Comparison of ENCODE assay signal across 27 mouse cellular contexts in genomic region chr5:139457241-139457640, GRCm38 (mm10). TPM values are rescaled to one million over a fixed set of nuclear protein-coding genes. Genes with fewer than 3 reads are reported as not detected.
A peak's percentile ranks its signal among the peaks of the same experiment; 100 is the strongest.
DNase-seq lines count a peak whose midpoint lies in the region; ATAC-seq and TF ChIP-seq lines count a peak whose summit lies in the region.
"Had no signal": no experiment of that assay in that cellular context is flagged by ENCODE, and none has a peak within 500 bp of the region (broad histone marks: within the 10 kb centered on the region; RNA-seq: fewer than 3 reads in every experiment).

No protein-coding gene starts in this region.

- 0 out of 2 replicates have a peak overlapping the region, but pooled peaks have one; percentile 25 for H3K9ac ChIP-seq in intestine, embryonic 16.5 days (ENCODE audit: low read depth, low read length)
- H3K9ac ChIP-seq in intestine, embryonic 15.5 days, result no peak overlapping the region
- H3K9ac ChIP-seq in lung, embryonic 14.5 days, result no peak overlapping the region
- H3K9ac ChIP-seq in stomach, embryonic 16.5 days (ENCODE audit: low read length), result no peak overlapping the region
- H3K9ac ChIP-seq: heart, embryonic 13.5 days; hindbrain, embryonic 14.5 days; limb, embryonic 12.5 days; midbrain, embryonic 13.5 days; neural tube, embryonic 13.5 days had no signal

- H3K9me3 ChIP-seq in intestine, embryonic 16.5 days (ENCODE audit: control insufficient read depth, low read length), result no peaks in the 10 kb centered on the region
- no peaks in the 10 kb centered on the region for H3K9me3 ChIP-seq in intestine, embryonic 15.5 days
- no peaks in the 10 kb centered on the region for H3K9me3 ChIP-seq in lung, embryonic 14.5 days (ENCODE audit: low read depth, low read length)
- H3K9me3 ChIP-seq in stomach, embryonic 16.5 days (replicated peaks; ENCODE audit: control insufficient read depth, low read length), result no peaks in the 10 kb centered on the region
- H3K9me3 ChIP-seq: heart, embryonic 13.5 days; limb, embryonic 12.5 days; midbrain, embryonic 13.5 days; neural tube, embryonic 13.5 days had no signal

- no peaks in the 10 kb centered on the region for H3K27me3 ChIP-seq in intestine, embryonic 16.5 days (replicated peaks; ENCODE audit: control insufficient read depth, insufficient read depth, low read length)
- H3K27me3 ChIP-seq in intestine, embryonic 15.5 days (replicated peaks), result no peaks in the 10 kb centered on the region
- no peaks in the 10 kb centered on the region for H3K27me3 ChIP-seq in lung, embryonic 14.5 days (ENCODE audit: insufficient read depth, low read length)
- no peaks in the 10 kb centered on the region for H3K27me3 ChIP-seq in stomach, embryonic 16.5 days (ENCODE audit: control insufficient read depth, insufficient read depth, low read length)
- H3K27me3 ChIP-seq in kidney, adult 2 months (replicated peaks; ENCODE audit: control insufficient read depth, insufficient read depth, low read length), result no peaks in the 10 kb centered on the region
- H3K27me3 ChIP-seq: CH12.LX; midbrain, embryonic 13.5 days; neural tube, embryonic 13.5 days had no signal

- peaks cover 2% of the 10 kb centered on the region; the same call in 1 of the 2 replicates for H3K4me1 ChIP-seq in intestine, embryonic 16.5 days (ENCODE audit: control insufficient read depth, insufficient read depth, low read length)
- H3K4me1 ChIP-seq in intestine, embryonic 15.5 days (replicated peaks), result peaks cover 8% of the 10 kb centered on the region
- H3K4me1 ChIP-seq in lung, embryonic 14.5 days (ENCODE audit: insufficient read depth), result no peaks in the 10 kb centered on the region
- H3K4me1 ChIP-seq in stomach, embryonic 16.5 days (ENCODE audit: control insufficient read depth, insufficient read depth, low read length), result peaks cover 8% of the 10 kb centered on the region; the same call in 1 of the 2 replicates
- H3K4me1 ChIP-seq in kidney, adult 2 months (ENCODE audit: control insufficient read depth, insufficient read depth, low read length), result 0 out of 2 replicates have a peak, but pooled peaks cover 3% of the 10 kb centered on the region

- no peaks in the 10 kb centered on the region; the same call in 1 of the 2 replicates for H3K36me3 ChIP-seq in intestine, embryonic 16.5 days (ENCODE audit: control insufficient read depth, insufficient read depth, low read length)
- 0 out of 2 replicates have a peak, but pooled peaks cover 4% of the 10 kb centered on the region for H3K36me3 ChIP-seq in intestine, embryonic 15.5 days
- peaks cover 11% of the 10 kb centered on the region for H3K36me3 ChIP-seq in lung, embryonic 14.5 days (ENCODE audit: insufficient read depth)
- H3K36me3 ChIP-seq in stomach, embryonic 16.5 days (ENCODE audit: control insufficient read depth, insufficient read depth, low read length), result no peaks in the 10 kb centered on the region; the same call in 1 of the 2 replicates
- H3K36me3 ChIP-seq in kidney, adult 2 months (ENCODE audit: control insufficient read depth, insufficient read depth, low read length), result no peaks in the 10 kb centered on the region

- H3K27ac ChIP-seq in intestine, embryonic 16.5 days (ENCODE audit: low read length), result peak overlapping the region; percentile 4
- H3K27ac ChIP-seq in intestine, embryonic 15.5 days, result no peak overlapping the region
- H3K27ac ChIP-seq in lung, embryonic 14.5 days (ENCODE audit: low read depth), result peak overlapping the region; percentile 58; the same call in 1 of the 2 replicates
- H3K27ac ChIP-seq in stomach, embryonic 16.5 days (ENCODE audit: low read length), result peak overlapping the region; percentile 70
- no peak overlapping the region for H3K27ac ChIP-seq in kidney, adult 2 months (ENCODE audit: insufficient read depth, low read depth, low read length)
- H3K27ac ChIP-seq: heart, embryonic 13.5 days; hindbrain, embryonic 14.5 days; left cerebral cortex, adult 2 months; limb, embryonic 12.5 days; midbrain, embryonic 13.5 days; neural tube, embryonic 13.5 days had no signal

- ATAC-seq in intestine, embryonic 16.5 days, result no peak
- no peak for ATAC-seq in intestine, embryonic 15.5 days
- ATAC-seq in lung, embryonic 14.5 days (ENCODE audit: insufficient read depth), result no peak
- no peak for ATAC-seq in stomach, embryonic 16.5 days (ENCODE audit: insufficient read depth, low FRiP score)
- ATAC-seq: activated CD4-positive, CD25-positive, alpha-beta regulatory T cell, adult 4 months; forebrain, embryonic 16.5 days; midbrain, embryonic 13.5 days had no signal

- peak; percentile 46 for DNase-seq in lung, embryonic 14.5 days
- DNase-seq in lung, postnatal 25 days (ENCODE audit: low spot score), result peak; percentile 72
- no peak for DNase-seq in kidney, postnatal 25 days
- DNase-seq in thymus, postnatal 4 days, result no peak
- no peak for DNase-seq in kidney, adult 2 months
- DNase-seq: adrenal gland, adult 2 months; cerebellum, adult 18-20 months; cerebellum, postnatal 14 days; heart, postnatal 10 days; kidney, adult 18-20 months; layer of hippocampus, adult 9-11 months; right cerebral cortex, postnatal 4 days; thymus, postnatal 25 days had no signal

- H3K4me2 ChIP-seq in intestine, embryonic 16.5 days (ENCODE audit: low read depth, low read length), result no peak overlapping the region
- H3K4me2 ChIP-seq in intestine, embryonic 15.5 days (replicated peaks), result no peak overlapping the region
- peak overlapping the region; percentile 15; the same call in 1 of the 2 replicates for H3K4me2 ChIP-seq in lung, embryonic 14.5 days
- H3K4me2 ChIP-seq in stomach, embryonic 16.5 days (ENCODE audit: low read depth, low read length), result no peak overlapping the region
- H3K4me2 ChIP-seq: heart, embryonic 13.5 days; hindbrain, embryonic 14.5 days; limb, embryonic 12.5 days; liver, embryonic 11.5 days; midbrain, embryonic 13.5 days; neural tube, embryonic 13.5 days had no signal

- TF ChIP-seq CTCF in lung, embryonic 14.5 days (IDR thresholded peaks at IDR 0.05; ENCODE audit: low read depth), result no peak
- no peak for TF ChIP-seq CTCF in kidney, adult 2 months (conservative IDR thresholded peaks at IDR 0.05; ENCODE audit: insufficient read depth, insufficient read length, low read depth, low read length)

- 60% methylated on average over 8 of the region's 8 CpGs for WGBS in intestine, embryonic 16.5 days
- 60% methylated on average over 8 of the region's 8 CpGs for WGBS in intestine, embryonic 15.5 days
- WGBS in lung, embryonic 14.5 days, result 62% methylated on average over 8 of the region's 8 CpGs
- 63% methylated on average over 8 of the region's 8 CpGs for WGBS in stomach, embryonic 16.5 days
- WGBS in kidney, adult 2 months, result 83% methylated on average over 8 of the region's 8 CpGs

- H3K4me3 ChIP-seq in intestine, embryonic 16.5 days (ENCODE audit: low read length), result no peak overlapping the region
- H3K4me3 ChIP-seq in intestine, embryonic 15.5 days (replicated peaks), result no peak overlapping the region
- no peak overlapping the region for H3K4me3 ChIP-seq in lung, embryonic 14.5 days (ENCODE audit: low read depth, low read length)
- no peak overlapping the region for H3K4me3 ChIP-seq in stomach, embryonic 16.5 days (replicated peaks; ENCODE audit: low read length)
- H3K4me3 ChIP-seq in kidney, adult 2 months (ENCODE audit: insufficient read depth, low read depth, low read length), result no peak overlapping the region
- H3K4me3 ChIP-seq: erythroblast, embryonic 14.5 days; heart, embryonic 13.5 days; left cerebral cortex, adult 2 months; limb, embryonic 12.5 days; midbrain, embryonic 13.5 days; neural tube, embryonic 13.5 days had no signal

- no peak for TF ChIP-seq POLR2A in kidney, adult 2 months (IDR thresholded peaks at IDR 0.05; ENCODE audit: low read depth, low read length)

RNA-seq across cellular contexts. Expression of gene 3110082I17Rik, which starts 3.1 kb away (rescaled TPM):
- 25.8 and 35.5 TPM in 2 replicates for polyA plus RNA-seq in intestine, embryonic 16.5 days (2015; fragmentation: Nextera tagmentation; extraction: Ambion mirVana)
- 31.8 and 38.4 TPM in 2 replicates for polyA plus RNA-seq in intestine, embryonic 15.5 days (2015; fragmentation: Nextera tagmentation; extraction: Ambion mirVana)
- polyA plus RNA-seq in lung, embryonic 14.5 days (2014; fragmentation: Nextera tagmentation; extraction: Ambion mirVana), result 39.4 and 44.4 TPM in 2 replicates
- 35.2 and 35.7 TPM in 2 replicates for polyA plus RNA-seq in stomach, embryonic 16.5 days (2015; fragmentation: Nextera tagmentation; extraction: Ambion mirVana)
- 4.8 and 6.0 TPM in 2 replicates for polyA plus RNA-seq in kidney, adult 2 months (2012; rRNA removed)

RNA-seq across cellular contexts. Expression of gene Zfand2a, which starts 27.1 kb away (rescaled TPM):
- 7.1 and 7.2 TPM in 2 replicates for polyA plus RNA-seq in intestine, embryonic 16.5 days (2015; fragmentation: Nextera tagmentation; extraction: Ambion mirVana)
- 6.0 and 7.0 TPM in 2 replicates for polyA plus RNA-seq in intestine, embryonic 15.5 days (2015; fragmentation: Nextera tagmentation; extraction: Ambion mirVana)
- polyA plus RNA-seq in lung, embryonic 14.5 days (2014; fragmentation: Nextera tagmentation; extraction: Ambion mirVana), result 5.3 and 6.0 TPM in 2 replicates
- 7.1 and 8.2 TPM in 2 replicates for polyA plus RNA-seq in stomach, embryonic 16.5 days (2015; fragmentation: Nextera tagmentation; extraction: Ambion mirVana)
- 11.8 and 12.4 TPM in 2 replicates for polyA plus RNA-seq in kidney, adult 2 months (2012; rRNA removed)

RNA-seq across cellular contexts. Expression of gene Gper1, which starts 34.3 kb away (rescaled TPM):
- polyA plus RNA-seq in intestine, embryonic 16.5 days (2015; fragmentation: Nextera tagmentation; extraction: Ambion mirVana), result 1.1 and 1.5 TPM in 2 replicates
- polyA plus RNA-seq in intestine, embryonic 15.5 days (2015; fragmentation: Nextera tagmentation; extraction: Ambion mirVana), result 2.1 TPM in 2 replicates
- polyA plus RNA-seq in lung, embryonic 14.5 days (2014; fragmentation: Nextera tagmentation; extraction: Ambion mirVana), result 5.5 and 5.9 TPM in 2 replicates
- 2.9 and 3.6 TPM in 2 replicates for polyA plus RNA-seq in stomach, embryonic 16.5 days (2015; fragmentation: Nextera tagmentation; extraction: Ambion mirVana)
- 2.7 and 3.8 TPM in 2 replicates for polyA plus RNA-seq in kidney, adult 2 months (2012; rRNA removed)
- polyA plus RNA-seq: activated CD4-positive, CD25-positive, alpha-beta regulatory T cell, adult 4 months; erythroblast, embryonic 14.5 days had no signal

RNA-seq across cellular contexts. Expression of gene C130050O18Rik, which starts 52.2 kb away (rescaled TPM):
- 0.87 and 1.0 TPM in 2 replicates for polyA plus RNA-seq in intestine, embryonic 16.5 days (2015; fragmentation: Nextera tagmentation; extraction: Ambion mirVana)
- 0.81 and 0.85 TPM in 2 replicates for polyA plus RNA-seq in intestine, embryonic 15.5 days (2015; fragmentation: Nextera tagmentation; extraction: Ambion mirVana)
- 1.1 TPM in 2 replicates for polyA plus RNA-seq in lung, embryonic 14.5 days (2014; fragmentation: Nextera tagmentation; extraction: Ambion mirVana)
- polyA plus RNA-seq in stomach, embryonic 16.5 days (2015; fragmentation: Nextera tagmentation; extraction: Ambion mirVana), result 0.80 and 1.2 TPM in 2 replicates
- 3.0 and 4.3 TPM in 2 replicates for polyA plus RNA-seq in kidney, adult 2 months (2012; rRNA removed)
- polyA plus RNA-seq: activated CD4-positive, CD25-positive, alpha-beta regulatory T cell, adult 4 months; erythroblast, embryonic 14.5 days had no signal

Comparison
In these comparisons a context has a peak if more than half of its experiments do, and no peak if none do; other contexts are left out.
1. H3K27ac ChIP-seq: peak in intestine, embryonic 16.5 days (single experiment), lung, embryonic 14.5 days (single experiment) and stomach, embryonic 16.5 days (single experiment); none in intestine, embryonic 15.5 days (single experiment) and kidney, adult 2 months (single experiment).
2. DNase-seq: peak in lung, embryonic 14.5 days (single experiment) and lung, postnatal 25 days (single experiment); none in kidney, postnatal 25 days (0 of 2), thymus, postnatal 4 days (single experiment) and kidney, adult 2 months (single experiment).